Mouse (Mus musculus) hindbrain, embryonic 11.5 days (tissue): ENCODE measurements around the gene Lamb3. TPM values are rescaled to one million over a fixed set of nuclear protein-coding genes. Genes with fewer than 3 reads are reported as not detected.

Experiments used
- ATAC-seq: fragments of 200-750 bp; cut with Nextera tagmentation; 2 replicates; pipeline ENCODE4 v1.8.0; 2017; ENCODE audit warnings: mild to moderate bottlenecking, moderate TSS enrichment, moderate library complexity; ENCODE audit not compliant: low FRiP score
- DNase-seq: peaks from one replicate; pipeline ENCODE4 v3.0.0-alpha.2; 2015; ENCODE audit warnings: low spot score
- H3K27ac ChIP-seq: fragments of 300-500 bp; sonication (generic); 2 replicates; pipeline ENCODE4 v1.5.1; 2014; ENCODE audit warnings: mild to moderate bottlenecking, low read depth, low read length
- H3K27me3 ChIP-seq: fragments of 300-500 bp; sonication (generic); 2 replicates; pipeline ENCODE4 v1.6.1; 2014; ENCODE audit warnings: mild to moderate bottlenecking, low read length, moderate library complexity, mixed read lengths; ENCODE audit not compliant: control insufficient read depth, insufficient read depth
- H3K36me3 ChIP-seq: fragments of 300-500 bp; sonication (generic); 2 replicates; pipeline ENCODE4 v1.6.1; 2014; ENCODE audit warnings: mild to moderate bottlenecking, low read length, moderate library complexity, mixed read lengths; ENCODE audit not compliant: control insufficient read depth, insufficient read depth
- H3K4me1 ChIP-seq: fragments of 300-500 bp; sonication (generic); replicated peaks from 2 replicates; pipeline ENCODE4 v1.6.1; 2014; ENCODE audit warnings: low read length, mixed read lengths; ENCODE audit not compliant: control insufficient read depth, insufficient read depth
- H3K4me2 ChIP-seq: fragments of 300-500 bp; sonication (generic); replicated peaks from 2 replicates; pipeline ENCODE4 v1.6.1; 2014; ENCODE audit warnings: mild to moderate bottlenecking, low read depth, low read length
- H3K4me3 ChIP-seq: fragments of 300-500 bp; sonication (generic); 2 replicates; pipeline ENCODE4 v1.5.1; 2014; ENCODE audit warnings: low read depth, low read length
- H3K9ac ChIP-seq: fragments of 300-500 bp; sonication (generic); 2 replicates; pipeline ENCODE4 v1.6.1; 2014; ENCODE audit warnings: low read depth, low read length
- H3K9me3 ChIP-seq: fragments of 300-500 bp; sonication (generic); 2 replicates; pipeline ENCODE4 v1.6.1; 2016; ENCODE audit warnings: low read length; ENCODE audit not compliant: control insufficient read depth
- WGBS: fragments of 180-500 bp; shearing (Covaris S2); extraction: QIAGEN DNeasy Blood & Tissue Kit; methylation state at CpG from one replicate; pipeline ENCODE4 v1.1.7; 2014; 5-methylcytosine and 5-hydroxymethylcytosine counted together
- polyA plus RNA-seq: library from polyadenylated mRNA; unstranded; fragments of >200 nt; fragmentation: Nextera tagmentation; extraction: Ambion mirVana; gene quantifications from 2 replicates; pipeline ENCODE4 v1.2.1, GENCODE M21; 2014

The Lamb3 gene
- polyA plus RNA-seq, 1 experiment from 2014 or later, result 0.12 TPM

DNA sequence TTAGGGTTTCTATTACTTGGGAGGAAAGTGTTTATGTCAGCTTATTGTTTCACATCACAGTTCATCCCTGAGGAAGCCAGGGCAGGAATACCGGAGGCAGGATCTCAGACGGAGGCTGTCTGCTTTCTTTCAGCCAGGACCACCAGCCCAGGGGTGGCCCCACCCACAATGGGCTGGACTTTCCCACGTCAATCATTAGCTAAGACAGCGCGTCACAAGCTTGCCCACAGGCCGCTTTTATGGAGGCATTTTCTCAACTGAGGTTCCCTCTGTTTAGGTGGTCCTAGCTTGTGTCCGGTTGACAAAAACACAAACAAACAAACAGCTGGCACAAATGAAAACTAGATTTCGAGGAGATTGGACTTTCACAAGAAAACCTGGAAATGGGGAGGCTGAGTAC, 174.9 kb downstream of the Lamb3 start:
- peak overlapping the region; percentile 15 for H3K4me2 ChIP-seq
- ATAC-seq (peak; percentile 83), DNase-seq (peak; percentile 85)
- no peaks in the 10 kb centered on the region for H3K27me3 ChIP-seq
- peaks cover 6% of the 10 kb centered on the region for H3K4me1 ChIP-seq
- no peaks in the 10 kb centered on the region for H3K36me3 ChIP-seq
- H3K27ac ChIP-seq, result no peak overlapping the region
- H3K4me3 ChIP-seq, result peak overlapping the region; percentile 14
- H3K9ac ChIP-seq, result peak overlapping the region; percentile 2; the same call in 1 of the 2 replicates
- WGBS, result 0% methylated on average over 8 of the region's 8 CpGs
- H3K9me3 ChIP-seq, result no peaks in the 10 kb centered on the region

DNA sequence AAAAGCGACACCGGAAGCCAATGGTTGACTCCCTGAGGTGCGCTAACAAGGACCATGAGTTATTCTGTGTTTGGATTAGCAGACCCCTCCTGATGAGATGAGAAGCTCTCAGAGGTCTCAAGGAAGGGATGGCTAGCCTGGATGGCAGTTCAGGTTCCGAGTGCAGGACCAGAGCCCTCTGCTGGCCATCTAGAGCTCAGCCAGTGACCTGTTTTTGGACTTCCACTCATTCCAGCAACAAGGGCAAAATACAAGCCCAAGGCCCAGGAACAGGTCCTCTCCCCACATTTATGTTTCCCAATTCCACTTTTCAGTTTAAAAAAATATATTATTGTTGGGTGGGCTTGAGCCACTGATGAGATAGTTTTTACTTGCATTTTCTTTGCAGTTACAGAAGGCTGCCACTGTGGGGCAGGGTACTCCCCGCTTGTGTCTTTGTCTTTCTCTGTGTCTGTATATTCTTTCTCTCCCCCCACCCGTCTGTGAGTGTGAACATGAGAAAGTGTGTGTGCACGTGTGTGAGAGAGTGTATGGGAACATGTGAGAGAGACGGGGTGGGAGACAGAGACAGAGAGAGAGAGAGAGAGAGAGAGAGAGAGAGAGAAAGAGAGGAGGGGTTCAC, 175.5 kb downstream of the Lamb3 start:
- H3K36me3 ChIP-seq, result no peaks in the 10 kb centered on the region
- DNase-seq, result peak; percentile 78
- H3K27ac ChIP-seq, result no peak overlapping the region
- peaks cover 6% of the 10 kb centered on the region for H3K4me1 ChIP-seq
- H3K27me3 ChIP-seq, result no peaks in the 10 kb centered on the region
- peak overlapping the region; percentile 14 for H3K4me3 ChIP-seq
- no peaks in the 10 kb centered on the region for H3K9me3 ChIP-seq
- WGBS, result 5% methylated on average over 8 of the region's 8 CpGs
- peak; percentile 73 for ATAC-seq
- H3K9ac ChIP-seq, result no peak overlapping the region
- peak overlapping the region; percentile 15 for H3K4me2 ChIP-seq

GRCm38 (mm10) chr1:193386136-193386535, 178.6 kb downstream of the Lamb3 start:
- Histone ChIP-seq H3K4me3 (no peak overlapping the region), H3K9ac (no peak overlapping the region), H3K4me2 (no peak overlapping the region), H3K27ac (0 out of 2 replicates have a peak overlapping the region, but pooled peaks have one; percentile 1), H3K4me1 (peaks cover 9% of the 10 kb centered on the region), H3K27me3 (no peaks in the 10 kb centered on the region), H3K9me3 (no peaks in the 10 kb centered on the region), H3K36me3 (no peaks in the 10 kb centered on the region)
- DNase-seq, result peak; percentile 92
- ATAC-seq, result 0 out of 2 replicates have a peak, but pooled peaks have one; percentile 9
- 2% methylated on average over 5 of the region's 5 CpGs for WGBS

DNA sequence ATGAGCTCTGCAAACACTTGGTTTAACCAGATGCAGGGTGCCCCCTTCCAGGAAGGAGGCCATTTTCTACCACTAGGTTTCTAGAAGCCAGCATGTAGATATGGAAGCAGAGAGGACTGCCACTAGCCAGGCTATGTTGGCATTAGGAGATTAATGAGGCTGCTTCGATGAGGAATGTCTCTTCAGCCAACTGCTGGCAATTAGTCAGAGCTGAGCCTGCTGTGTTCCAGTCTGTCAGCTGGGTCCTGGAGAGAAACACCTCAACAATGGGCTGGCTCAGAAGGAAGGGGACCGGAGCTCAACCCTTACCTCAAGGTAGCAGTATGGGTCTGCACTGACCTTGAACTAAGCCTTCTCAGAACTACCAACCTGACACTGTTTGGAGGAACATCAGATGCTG, 179.7 kb downstream of the Lamb3 start:
- H3K27ac ChIP-seq, result no peak overlapping the region
- no peaks in the 10 kb centered on the region for H3K36me3 ChIP-seq
- ATAC-seq, result no peak
- H3K9me3 ChIP-seq, result no peaks in the 10 kb centered on the region
- no peak overlapping the region for H3K4me2 ChIP-seq
- WGBS, result 43% methylated on average over 2 of the region's 2 CpGs
- no peak for DNase-seq
- peaks cover 6% of the 10 kb centered on the region for H3K4me1 ChIP-seq
- H3K27me3 ChIP-seq, result no peaks in the 10 kb centered on the region
- H3K9ac ChIP-seq, result no peak overlapping the region
- H3K4me3 ChIP-seq, result no peak overlapping the region

DNA sequence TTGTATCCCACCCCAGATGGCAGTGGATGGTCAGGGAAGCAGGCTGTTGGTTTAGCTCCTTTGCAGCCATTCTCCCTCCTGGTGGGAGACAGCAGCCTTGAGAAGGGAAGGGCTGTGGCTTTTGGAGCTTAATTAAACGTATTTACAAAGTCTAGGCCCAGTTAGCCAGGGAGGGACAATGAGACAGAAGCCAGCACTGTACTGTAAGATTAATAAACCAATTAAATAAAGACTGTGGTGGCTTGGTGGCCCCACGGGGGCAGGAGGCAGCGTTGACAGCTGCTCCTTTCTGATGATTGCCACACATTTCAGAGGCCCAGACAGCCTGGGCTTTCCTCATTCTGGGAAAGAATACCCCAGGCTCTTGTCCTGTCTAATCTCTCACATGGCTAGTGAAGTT, 182.0 kb downstream of the Lamb3 start:
- Histone ChIP-seq H3K9ac (no peak overlapping the region), H3K9me3 (no peaks in the 10 kb centered on the region), H3K36me3 (no peaks in the 10 kb centered on the region), H3K27ac (peak overlapping the region; percentile 76), H3K4me2 (no peak overlapping the region), H3K4me3 (no peak overlapping the region), H3K27me3 (no peaks in the 10 kb centered on the region), H3K4me1 (peaks cover 6% of the 10 kb centered on the region)
- WGBS, result 18% methylated on average over 3 of the region's 3 CpGs
- ATAC-seq, result peak; percentile 55; the same call in 1 of the 2 replicates
- peak; percentile 45 for DNase-seq

GRCm38 (mm10) chr1:193390004-193390403, 182.5 kb downstream of the Lamb3 start:
- H3K27me3 ChIP-seq, result no peaks in the 10 kb centered on the region
- peaks cover 6% of the 10 kb centered on the region for H3K4me1 ChIP-seq
- peak overlapping the region; percentile 76 for H3K27ac ChIP-seq
- DNase-seq (no peak), ATAC-seq (no peak)
- WGBS, result 36% methylated on average over 12 of the region's 12 CpGs
- no peak overlapping the region for H3K4me2 ChIP-seq
- H3K36me3 ChIP-seq, result no peaks in the 10 kb centered on the region
- no peaks in the 10 kb centered on the region for H3K9me3 ChIP-seq
- H3K9ac ChIP-seq, result no peak overlapping the region
- no peak overlapping the region for H3K4me3 ChIP-seq

GRCm38 (mm10) chr1:193392266-193392665, 184.8 kb downstream of the Lamb3 start:
- 86% methylated on average over 3 of the region's 3 CpGs for WGBS
- H3K36me3 ChIP-seq, result no peaks in the 10 kb centered on the region
- H3K9ac ChIP-seq, result no peak overlapping the region
- H3K9me3 ChIP-seq, result no peaks in the 10 kb centered on the region
- DNase-seq (no peak), ATAC-seq (no peak)
- H3K4me2 ChIP-seq, result no peak overlapping the region
- no peak overlapping the region for H3K27ac ChIP-seq
- H3K4me3 ChIP-seq, result no peak overlapping the region
- H3K4me1 ChIP-seq, result peaks cover 3% of the 10 kb centered on the region
- H3K27me3 ChIP-seq, result no peaks in the 10 kb centered on the region

Other genes starting within 250 kb of the Lamb3 start
- 7.4 and 8.7 TPM in 2 replicates for gene Syt14, start 171.9 kb upstream of the Lamb3 start, polyA plus RNA-seq
- 11.5 and 12.7 TPM in 2 replicates for gene Diexf, start 77.4 kb upstream of the Lamb3 start, polyA plus RNA-seq
- 3.1 and 4.4 TPM in 2 replicates for gene Irf6, start 54.6 kb upstream of the Lamb3 start, polyA plus RNA-seq
- 14.6 and 16.2 TPM in 2 replicates for gene A130010J15Rik, start 39.7 kb upstream of the Lamb3 start, polyA plus RNA-seq
- gene Traf3ip3, start 6.0 kb upstream of the Lamb3 start, polyA plus RNA-seq, result 1.9 and 2.3 TPM in 2 replicates
- gene Hsd11b1, start 56.4 kb downstream of the Lamb3 start, polyA plus RNA-seq, result 0.54 TPM in 1 of 2 replicates, not detected in the other
- gene G0s2, start 65.5 kb downstream of the Lamb3 start, polyA plus RNA-seq, result 6.3 and 7.5 TPM in 2 replicates
- 12.2 and 13.7 TPM in 2 replicates for gene Camk1g, start 162.6 kb downstream of the Lamb3 start, polyA plus RNA-seq